Mouse (Mus musculus): ENCODE results near the gene Gm21969.

DNA sequence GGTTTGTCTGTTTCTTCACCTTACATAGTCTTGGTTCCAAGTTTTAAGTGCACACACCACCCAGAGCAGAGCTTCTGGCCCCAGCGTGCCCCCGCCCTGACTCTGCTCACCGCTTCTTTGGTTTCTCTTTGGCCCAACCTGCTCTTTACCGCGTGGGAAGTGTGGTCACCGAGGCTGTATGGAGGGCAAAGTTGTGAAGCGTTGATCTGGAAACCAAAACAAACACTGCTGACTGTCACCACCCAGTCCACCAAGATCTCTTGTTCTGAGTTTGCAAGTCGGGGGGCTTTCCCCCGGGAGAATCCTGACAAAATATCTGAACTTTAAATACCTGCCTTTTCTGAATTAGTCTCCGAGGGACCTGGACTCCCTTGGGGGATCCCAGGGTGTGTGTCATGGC is 24.0 kb upstream of the Gm21969 start:
- TF ChIP-seq POLR2A (IDR thresholded peaks at IDR 0.05; ENCODE audit: borderline replicate concordance, extremely low read depth, low read depth, low read length) (no peak), CTCF (IDR thresholded peaks at IDR 0.05; ENCODE audit: insufficient read depth, low read length) (no peak)
